Mouse (Mus musculus): ENCODE results near the gene Arhgap32. TPM values are rescaled to one million over a fixed set of nuclear protein-coding genes. Genes with fewer than 3 reads are reported as not detected.
"Not testable (repeated sequence)": the region's sequence is repeated elsewhere in the genome, so short reads cannot be mapped to it uniquely, and the experiment has no call there.

Gene Arhgap32
- polyA plus RNA-seq, 1 experiment from 2014 or later, result 7.4 TPM

GRCm38 (mm10) chr9:32104670-32105069 lies 11.3 kb upstream of the Arhgap32 start:
- Histone ChIP-seq H3K4me3 (no peak overlapping the region), H3K27me3 (no peaks in the 10 kb centered on the region), H3K4me2 (replicated peaks) (no peak overlapping the region), H3K9me3 (no peaks in the 10 kb centered on the region), H3K9ac (replicated peaks) (no peak overlapping the region), H3K4me1 (no peaks in the 10 kb centered on the region), H3K27ac (replicated peaks) (no peak overlapping the region), H3K36me3 (no peaks in the 10 kb centered on the region)
- no peak for ATAC-seq (ENCODE audit: low FRiP score, low read depth)
- WGBS, result 85% methylated on average over 8 of the region's 8 CpGs

- Histone ChIP-seq H3K36me3 (no peaks in the 10 kb centered on the region), H3K27me3 (no peaks in the 10 kb centered on the region), H3K4me3 (no peak overlapping the region), H3K9me3 (no peaks in the 10 kb centered on the region), H3K9ac (replicated peaks) (no peak overlapping the region), H3K27ac (replicated peaks) (no peak overlapping the region), H3K4me2 (replicated peaks) (no peak overlapping the region), H3K4me1 (no peaks in the 10 kb centered on the region)
- 91% methylated on average over 2 of the region's 2 CpGs for WGBS
- ATAC-seq (ENCODE audit: low FRiP score, low read depth), result no peak
Measured at GRCm38 (mm10) chr9:32110376-32110775, 5.6 kb upstream of the Arhgap32 start.

- no peak overlapping the region for H3K9ac ChIP-seq (replicated peaks)
- no peak for ATAC-seq (ENCODE audit: low FRiP score, low read depth)
- no peak overlapping the region for H3K27ac ChIP-seq (replicated peaks)
- H3K9me3 ChIP-seq, result no peaks in the 10 kb centered on the region
- H3K27me3 ChIP-seq, result no peaks in the 10 kb centered on the region
- no peak overlapping the region for H3K4me2 ChIP-seq (replicated peaks)
- H3K4me3 ChIP-seq, result no peak overlapping the region
- WGBS, result 88% methylated on average over 5 of the region's 5 CpGs
- no peaks in the 10 kb centered on the region for H3K36me3 ChIP-seq
- no peaks in the 10 kb centered on the region for H3K4me1 ChIP-seq
Measured at GRCm38 (mm10) chr9:32116272-32116671, 336 bp downstream of the Arhgap32 start.

- no peak for ATAC-seq (ENCODE audit: low FRiP score, low read depth)
- WGBS, result 70% methylated on average over 4 of the region's 4 CpGs
Measured at GRCm38 (mm10) chr9:32117876-32118275, 1.9 kb downstream of the Arhgap32 start.

GRCm38 (mm10) chr9:32118433-32118832 lies 2.5 kb downstream of the Arhgap32 start:
- no peaks in the 10 kb centered on the region for H3K9me3 ChIP-seq
- no peaks in the 10 kb centered on the region for H3K4me1 ChIP-seq
- no peak for ATAC-seq (ENCODE audit: low FRiP score, low read depth)
- no peak overlapping the region for H3K27ac ChIP-seq (replicated peaks)
- H3K4me3 ChIP-seq, result no peak overlapping the region
- no peaks in the 10 kb centered on the region for H3K27me3 ChIP-seq
- no peaks in the 10 kb centered on the region; the same call in 1 of the 2 replicates for H3K36me3 ChIP-seq
- H3K9ac ChIP-seq (replicated peaks), result no peak overlapping the region
- H3K4me2 ChIP-seq (replicated peaks), result no peak overlapping the region

More at GRCm38 (mm10) chr9:32117876-32118275, 1.9 kb downstream of the Arhgap32 start:
- Histone ChIP-seq H3K4me2 (replicated peaks) (no peak overlapping the region), H3K4me1 (no peaks in the 10 kb centered on the region), H3K4me3 (no peak overlapping the region), H3K36me3 (no peaks in the 10 kb centered on the region; the same call in 1 of the 2 replicates), H3K9me3 (no peaks in the 10 kb centered on the region), H3K27ac (replicated peaks) (no peak overlapping the region), H3K9ac (replicated peaks) (no peak overlapping the region), H3K27me3 (no peaks in the 10 kb centered on the region)

GRCm38 (mm10) chr9:32119586-32119985 lies 3.6 kb downstream of the Arhgap32 start:
- Histone ChIP-seq H3K9ac (replicated peaks) (no peak overlapping the region), H3K36me3 (no peaks in the 10 kb centered on the region; the same call in 1 of the 2 replicates), H3K4me2 (replicated peaks) (no peak overlapping the region), H3K4me1 (no peaks in the 10 kb centered on the region), H3K4me3 (no peak overlapping the region), H3K27me3 (no peaks in the 10 kb centered on the region), H3K9me3 (no peaks in the 10 kb centered on the region), H3K27ac (replicated peaks) (no peak overlapping the region)
- ATAC-seq (ENCODE audit: low FRiP score, low read depth), result no peak
- 98% methylated on average over 6 of the region's 6 CpGs for whole genome bisulfite sequencing

- Histone ChIP-seq H3K4me2 (replicated peaks) (no peak overlapping the region), H3K36me3 (no peaks in the 10 kb centered on the region; the same call in 1 of the 2 replicates), H3K9ac (replicated peaks) (no peak overlapping the region), H3K4me1 (no peaks in the 10 kb centered on the region), H3K4me3 (no peak overlapping the region), H3K27me3 (no peaks in the 10 kb centered on the region), H3K27ac (replicated peaks) (no peak overlapping the region), H3K9me3 (no peaks in the 10 kb centered on the region)
- 92% methylated on average over 1 of the region's 1 CpGs for WGBS
- no peak for ATAC-seq (ENCODE audit: low FRiP score, low read depth)
Measured at GRCm38 (mm10) chr9:32120162-32120561, 4.2 kb downstream of the Arhgap32 start.

GRCm38 (mm10) chr9:32121271-32121670 lies 5.3 kb downstream of the Arhgap32 start:
- H3K9ac ChIP-seq (replicated peaks); H3K4me1 ChIP-seq; H3K4me3 ChIP-seq; ATAC-seq (ENCODE audit: low FRiP score, low read depth); H3K4me2 ChIP-seq (replicated peaks); H3K36me3 ChIP-seq; H3K9me3 ChIP-seq; H3K27ac ChIP-seq (replicated peaks); H3K27me3 ChIP-seq: not testable (repeated sequence)
- WGBS, result 96% methylated on average over 13 of the region's 13 CpGs

GRCm38 (mm10) chr9:32136195-32136594 lies 20.3 kb downstream of the Arhgap32 start:
- ATAC-seq (ENCODE audit: low FRiP score, low read depth), result no peak
- Histone ChIP-seq H3K4me3 (no peak overlapping the region), H3K27ac (replicated peaks) (no peak overlapping the region), H3K4me1 (no peaks in the 10 kb centered on the region), H3K36me3 (no peaks in the 10 kb centered on the region), H3K9me3 (no peaks in the 10 kb centered on the region), H3K9ac (replicated peaks) (no peak overlapping the region), H3K4me2 (replicated peaks) (no peak overlapping the region), H3K27me3 (no peaks in the 10 kb centered on the region)

GRCm38 (mm10) chr9:32136680-32137295 lies 20.9 kb downstream of the Arhgap32 start:
- H3K27ac ChIP-seq (replicated peaks), result no peak overlapping the region

GRCm38 (mm10) chr9:32137697-32138426 lies 21.9 kb downstream of the Arhgap32 start:
- H3K36me3 ChIP-seq, result no peaks in the 10 kb centered on the region
- no peaks in the 10 kb centered on the region for H3K27me3 ChIP-seq
- no peaks in the 10 kb centered on the region for H3K9me3 ChIP-seq
- no peak overlapping the region for H3K4me3 ChIP-seq
- H3K9ac ChIP-seq (replicated peaks), result no peak overlapping the region
- no peak overlapping the region for H3K4me2 ChIP-seq (replicated peaks)
- H3K4me1 ChIP-seq, result peaks cover 3% of the 10 kb centered on the region; the same call in 1 of the 2 replicates
- WGBS, result 93% methylated on average over 14 of the region's 14 CpGs
- ATAC-seq (ENCODE audit: low FRiP score, low read depth), result no peak
- no peak overlapping the region for H3K27ac ChIP-seq (replicated peaks)

More at GRCm38 (mm10) chr9:32136680-32137295, 20.9 kb downstream of the Arhgap32 start:
- no peaks in the 10 kb centered on the region for H3K4me1 ChIP-seq
- no peaks in the 10 kb centered on the region for H3K9me3 ChIP-seq
- no peaks in the 10 kb centered on the region for H3K36me3 ChIP-seq
- H3K9ac ChIP-seq (replicated peaks), result no peak overlapping the region
- 80% methylated on average over 11 of the region's 11 CpGs for WGBS
- ATAC-seq (ENCODE audit: low FRiP score, low read depth), result no peak
- no peak overlapping the region for H3K4me3 ChIP-seq
- H3K4me2 ChIP-seq (replicated peaks), result no peak overlapping the region
- no peaks in the 10 kb centered on the region for H3K27me3 ChIP-seq

GRCm38 (mm10) chr9:32138616-32139015 lies 22.7 kb downstream of the Arhgap32 start:
- Histone ChIP-seq H3K27ac (replicated peaks) (no peak overlapping the region), H3K9ac (replicated peaks) (no peak overlapping the region), H3K9me3 (no peaks in the 10 kb centered on the region), H3K4me2 (replicated peaks) (no peak overlapping the region), H3K36me3 (no peaks in the 10 kb centered on the region), H3K4me1 (peaks cover 5% of the 10 kb centered on the region; the same call in 1 of the 2 replicates), H3K4me3 (no peak overlapping the region), H3K27me3 (no peaks in the 10 kb centered on the region)
- 96% methylated on average over 5 of the region's 5 CpGs for WGBS
- no peak for ATAC-seq (ENCODE audit: low FRiP score, low read depth)

All from midbrain, embryonic 12.5 days (tissue).